In the genomic region with DNA sequence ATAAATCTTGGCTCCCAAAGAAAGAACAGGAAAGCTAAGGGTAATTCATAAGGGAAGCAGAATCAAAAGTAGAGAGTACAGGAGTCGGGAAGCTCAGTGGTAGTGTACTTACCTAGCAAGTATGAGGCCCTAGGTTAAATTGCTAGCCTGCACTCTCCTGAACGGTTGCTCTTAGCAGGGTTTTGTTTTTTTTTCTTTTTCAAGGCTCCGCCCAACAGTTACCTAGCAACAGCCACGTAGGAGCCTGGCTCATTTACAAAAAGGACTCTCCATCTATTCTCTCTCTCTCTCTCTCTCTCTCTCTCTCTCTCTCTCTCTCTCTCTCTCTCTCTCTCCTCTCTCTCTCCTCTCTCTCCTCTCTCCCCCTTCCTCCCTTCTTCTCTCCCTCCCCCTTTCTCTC, we compare ENCODE assay signal across 10 mouse cellular contexts. TPM values are rescaled to one million over a fixed set of nuclear protein-coding genes. Genes with fewer than 3 reads are reported as not detected.
A peak's percentile ranks its signal among the peaks of the same experiment; 100 is the strongest.
DNase-seq lines count a peak whose midpoint lies in the region; ATAC-seq and TF ChIP-seq lines count a peak whose summit lies in the region.
"Had no signal": no experiment of that assay in that cellular context is flagged by ENCODE, and none has a peak within 500 bp of the region (broad histone marks: within the 10 kb centered on the region; RNA-seq: fewer than 3 reads in every experiment).

No protein-coding gene starts in this region.

- peak overlapping the region; percentile 80 for H3K27ac ChIP-seq in layer of hippocampus, adult 2 months
- no peak overlapping the region for H3K27ac ChIP-seq in ES-E14 (ENCODE audit: insufficient read depth, low read depth, low read length, poor library complexity, severe bottlenecking)
- no peak overlapping the region for H3K27ac ChIP-seq in forebrain, embryonic 13.5 days
- no peak overlapping the region for H3K27ac ChIP-seq in midbrain, embryonic 12.5 days (replicated peaks)

- no peak overlapping the region for H3K9ac ChIP-seq in ES-E14 (ENCODE audit: insufficient read depth, low read depth, low read length, poor library complexity, severe bottlenecking)
- no peak overlapping the region for H3K9ac ChIP-seq in forebrain, embryonic 13.5 days
- H3K9ac ChIP-seq in midbrain, embryonic 12.5 days (replicated peaks) = no peak overlapping the region

- WGBS in forebrain, embryonic 13.5 days = 24% methylated on average over 4 of the region's 4 CpGs
- 32% methylated on average over 4 of the region's 4 CpGs for WGBS in midbrain, embryonic 12.5 days

- DNase-seq in layer of hippocampus, adult 2 months (ENCODE audit: low spot score in 2 of 2) = peak in 1 of 2 experiments; percentile 34
- no peak for DNase-seq in layer of hippocampus, adult 11-12 months (ENCODE audit: low spot score)
- peak; percentile 59 for DNase-seq in ES-E14 (ENCODE audit: low read depth, low spot score)
- no peak for DNase-seq in MN1 (ENCODE audit: low spot score)
- no peak for DNase-seq in adrenal gland, postnatal 10 days
- DNase-seq in kidney, postnatal 14 days = no peak
- DNase-seq: heart, postnatal 36 days had no signal

- TF ChIP-seq CTCF in layer of hippocampus, adult 2 months (conservative IDR thresholded peaks at IDR 0.05) = no peak

- peaks cover 5% of the 10 kb centered on the region for H3K27me3 ChIP-seq in forebrain, embryonic 13.5 days
- peaks cover 13% of the 10 kb centered on the region for H3K27me3 ChIP-seq in midbrain, embryonic 12.5 days

- peaks cover 4 to 8% of the 10 kb centered on the region in 2 experiments; a peak in 2 of 4 replicates for H3K4me1 ChIP-seq in ES-E14 (ENCODE audit: control insufficient read depth in 2 of 2, insufficient read depth in 2 of 2, low read length in 2 of 2, poor library complexity in 1 of 2)
- peaks cover 25% of the 10 kb centered on the region for H3K4me1 ChIP-seq in forebrain, embryonic 13.5 days
- H3K4me1 ChIP-seq in midbrain, embryonic 12.5 days = peaks cover 30% of the 10 kb centered on the region

- peak overlapping the region; percentile 42 for H3K4me3 ChIP-seq in layer of hippocampus, adult 2 months
- H3K4me3 ChIP-seq in ES-E14 (ENCODE audit: insufficient read depth in 1 of 2, low read depth in 1 of 2, low read length in 2 of 2, poor library complexity in 1 of 2, severe bottlenecking in 1 of 2) = no peak overlapping the region
- peak overlapping the region; percentile 15; the same call in 1 of the 2 replicates for H3K4me3 ChIP-seq in forebrain, embryonic 13.5 days
- no peak overlapping the region for H3K4me3 ChIP-seq in midbrain, embryonic 12.5 days

- in situ Hi-C loops in ES-E14 (cut with MboI; ENCODE audit: low sequenced_read_pairs in 2 of 2, unreplicated experiment in 2 of 2) = no loop called here

- ATAC-seq in forebrain, embryonic 13.5 days = no peak
- ATAC-seq in midbrain, embryonic 12.5 days (ENCODE audit: low FRiP score, low read depth) = no peak

- H3K9me3 ChIP-seq in ES-E14 (ENCODE audit: control insufficient read depth, insufficient read depth, low read depth, low read length) = no peaks in the 10 kb centered on the region
- H3K9me3 ChIP-seq in forebrain, embryonic 13.5 days (replicated peaks) = no peaks in the 10 kb centered on the region
- H3K9me3 ChIP-seq in midbrain, embryonic 12.5 days = no peaks in the 10 kb centered on the region
- H3K9me3 ChIP-seq: G1E had no signal

- no peaks in the 10 kb centered on the region for H3K36me3 ChIP-seq in ES-E14 (ENCODE audit: control insufficient read depth, insufficient read depth, low read length, poor library complexity, severe bottlenecking)
- no peaks in the 10 kb centered on the region for H3K36me3 ChIP-seq in forebrain, embryonic 13.5 days (ENCODE audit: poor library complexity, severe bottlenecking)
- H3K36me3 ChIP-seq in midbrain, embryonic 12.5 days = no peaks in the 10 kb centered on the region
- H3K36me3 ChIP-seq: G1E had no signal

- H3K4me2 ChIP-seq in forebrain, embryonic 13.5 days = peak overlapping the region; percentile 47
- peak overlapping the region; percentile 9 for H3K4me2 ChIP-seq in midbrain, embryonic 12.5 days (replicated peaks)

TF ChIP-seq in ES-E14, 5 proteins besides CTCF, POLR2A, EP300 and RAD21:
- TF ChIP-seq ZC3H11A (IDR thresholded peaks at IDR 0.05; ENCODE audit: borderline replicate concordance, low read depth, low read length) (no peak), ZNF384 (IDR thresholded peaks at IDR 0.05; ENCODE audit: low read depth, low read length) (peak; percentile 91)

RNA-seq across cellular contexts. Expression of a gene that starts 4.2 kb away (rescaled TPM):
- 10 to 100 TPM; 64.8 to 66.4 TPM for total RNA-seq in layer of hippocampus, adult 2 months (2021)
- total RNA-seq in ES-E14 (2012; rRNA removed) = 20.9 and 24.5 TPM in 2 replicates
- polyA plus RNA-seq in forebrain, embryonic 13.5 days (2015; fragmentation: Nextera tagmentation; extraction: Ambion mirVana) = 24.2 and 25.0 TPM in 2 replicates
- 30.3 and 31.4 TPM in 2 replicates for polyA plus RNA-seq in midbrain, embryonic 12.5 days (2016; fragmentation: Nextera tagmentation; extraction: Ambion mirVana)
- 10 to 100 TPM; 26.3 to 40.2 TPM for total RNA-seq in adrenal gland, postnatal 10 days (2021)

RNA-seq across cellular contexts. Expression of a gene that starts 42.1 kb away (rescaled TPM):
- 10 to 100 TPM; 17.6 to 19.7 TPM for total RNA-seq in layer of hippocampus, adult 2 months (2021)
- total RNA-seq in ES-E14 (2012; rRNA removed) = 0.05 TPM in 1 of 2 replicates, not detected in the other
- 1.6 and 1.8 TPM in 2 replicates for polyA plus RNA-seq in forebrain, embryonic 13.5 days (2015; fragmentation: Nextera tagmentation; extraction: Ambion mirVana)
- 0.96 and 1.3 TPM in 2 replicates for polyA plus RNA-seq in midbrain, embryonic 12.5 days (2016; fragmentation: Nextera tagmentation; extraction: Ambion mirVana)
- 1 to 10 TPM; 1.3 to 2.5 TPM for total RNA-seq in adrenal gland, postnatal 10 days (2021)
- total RNA-seq: heart, postnatal 36 days had no signal
- polyA plus RNA-seq: G1E had no signal

Comparison
In these comparisons a context has a peak if more than half of its experiments do, and no peak if none do; other contexts are left out.
1. H3K4me3 ChIP-seq: peak in layer of hippocampus, adult 2 months (single experiment) and forebrain, embryonic 13.5 days (single experiment); none in ES-E14 (0 of 2) and midbrain, embryonic 12.5 days (single experiment).
2. RNA of a gene that starts 42.1 kb away (total RNA-seq): 17.6 to 19.7 TPM in layer of hippocampus, adult 2 months; 1.3 to 2.5 TPM in adrenal gland, postnatal 10 days and 0.05 TPM in ES-E14; every median in the first group is over 4 times any median in the second.